Mouse (Mus musculus): ENCODE results near the gene Apob.
A peak's percentile ranks its signal among the peaks of the same experiment; 100 is the strongest.
"Not testable (repeated sequence)": the region's sequence is repeated elsewhere in the genome, so short reads cannot be mapped to it uniquely, and the experiment has no call there.

Apob gene

GRCm38 (mm10) chr12:7977466-7978189 is at the start of gene Apob:
Gene Apob (plus strand): TSS chr12:7977648.
- DNase-seq = peak; percentile 34

GRCm38 (mm10) chr12:7932405-7932920 is 45.0 kb upstream of the Apob start:
- no peak for DNase-seq

GRCm38 (mm10) chr12:7950098-7950745 is 27.2 kb upstream of the Apob start:
- no peak for DNase-seq

GRCm38 (mm10) chr12:7958851-7959250 is 18.6 kb upstream of the Apob start:
- DNase-seq = no peak

- no peak for DNase-seq
Measured at GRCm38 (mm10) chr12:7959310-7959918, 18.0 kb upstream of the Apob start.

- DNase-seq = peak; percentile 12
Measured at GRCm38 (mm10) chr12:7962314-7962927, 15.0 kb upstream of the Apob start.

- DNase-seq = no peak
Measured at GRCm38 (mm10) chr12:7967221-7967620, 10.2 kb upstream of the Apob start.

- no peak for DNase-seq
Measured at GRCm38 (mm10) chr12:7970301-7970700, 7.1 kb upstream of the Apob start.

GRCm38 (mm10) chr12:7970817-7971216 is 6.6 kb upstream of the Apob start:
- DNase-seq = no peak

GRCm38 (mm10) chr12:7971736-7972135 is 5.7 kb upstream of the Apob start:
- DNase-seq = no peak

GRCm38 (mm10) chr12:7973773-7974322 is 3.6 kb upstream of the Apob start:
- DNase-seq = no peak

- peak; percentile 82 for DNase-seq
Measured at GRCm38 (mm10) chr12:7978190-7978884, 889 bp downstream of the Apob start.

- no peak for DNase-seq
Measured at GRCm38 (mm10) chr12:7984411-7984810, 7.0 kb downstream of the Apob start.

- DNase-seq = peak; percentile 78
Measured at GRCm38 (mm10) chr12:7990804-7991203, 13.4 kb downstream of the Apob start.

- DNase-seq = no peak
Measured at GRCm38 (mm10) chr12:7991570-7991969, 14.1 kb downstream of the Apob start.

- DNase-seq = no peak
Measured at GRCm38 (mm10) chr12:8020931-8021330, 43.5 kb downstream of the Apob start.

GRCm38 (mm10) chr12:8029520-8029919 is 52.1 kb downstream of the Apob start:
- DNase-seq = no peak

GRCm38 (mm10) chr12:8030057-8030456 is 52.6 kb downstream of the Apob start:
- peak; percentile 31 for DNase-seq

GRCm38 (mm10) chr12:8031169-8031568 is 53.7 kb downstream of the Apob start:
- not testable (repeated sequence) for DNase-seq

GRCm38 (mm10) chr12:8031595-8032358 is 54.3 kb downstream of the Apob start:
- DNase-seq = no peak

- no peak for DNase-seq
Measured at GRCm38 (mm10) chr12:8032359-8032755, 54.9 kb downstream of the Apob start.

Data from kidney, postnatal 10 days (tissue).